Mouse (Mus musculus) v-Abl transformed pro-B cells (cell line): Measurements from ENCODE around the gene Dab2.

Experiments
- in situ Hi-C, 2 experiments: fragments of 400-800 bp; cut with MboI; formaldehyde crosslinking; loops; one replicate each; pipeline ENCODE4 v1.15.1; 2025; ENCODE audit not compliant: unreplicated experiment in 2 of 2

Dab2 gene

DNA sequence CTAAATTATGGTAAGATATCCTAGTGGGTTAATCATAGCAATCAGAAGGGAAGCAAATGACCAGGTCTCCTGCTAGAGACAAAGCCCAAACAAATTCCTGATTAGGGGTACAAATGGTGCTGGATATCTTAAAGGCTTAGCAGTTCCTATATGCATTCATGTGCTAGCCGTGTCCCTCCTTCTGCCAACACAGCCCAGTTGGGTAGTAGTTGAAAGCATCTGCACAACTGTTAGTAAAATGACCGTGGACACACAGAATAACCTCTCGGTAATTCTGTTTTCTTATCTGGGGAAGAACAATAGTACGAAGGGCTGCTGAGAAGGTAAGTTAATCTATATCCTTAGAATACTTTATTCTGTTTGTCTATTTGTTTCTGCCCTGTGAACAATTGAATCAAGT is 90.5 kb downstream of the Dab2 start:
- in situ Hi-C loops, result no loop called here

DNA sequence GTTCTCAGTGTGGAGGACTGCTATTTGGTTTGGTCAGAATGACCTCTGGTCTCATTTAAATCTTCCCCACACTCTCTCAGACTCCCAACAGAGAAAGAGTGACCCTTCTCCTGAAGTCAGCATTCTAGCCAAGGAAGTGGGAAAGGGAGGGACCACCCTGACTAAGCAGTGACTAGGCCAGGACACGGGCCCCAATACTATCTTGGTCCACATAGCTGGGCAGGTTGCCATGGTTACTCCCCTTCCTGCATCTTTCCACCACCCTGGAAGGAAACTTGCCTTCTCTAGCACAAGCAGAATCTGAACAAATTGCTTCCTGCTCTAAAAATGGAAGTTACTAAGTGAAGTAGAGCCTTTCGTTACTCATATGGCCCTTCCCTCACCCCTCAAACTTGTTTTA is 91.1 kb downstream of the Dab2 start:
- in situ Hi-C loops, result no loop called here

DNA sequence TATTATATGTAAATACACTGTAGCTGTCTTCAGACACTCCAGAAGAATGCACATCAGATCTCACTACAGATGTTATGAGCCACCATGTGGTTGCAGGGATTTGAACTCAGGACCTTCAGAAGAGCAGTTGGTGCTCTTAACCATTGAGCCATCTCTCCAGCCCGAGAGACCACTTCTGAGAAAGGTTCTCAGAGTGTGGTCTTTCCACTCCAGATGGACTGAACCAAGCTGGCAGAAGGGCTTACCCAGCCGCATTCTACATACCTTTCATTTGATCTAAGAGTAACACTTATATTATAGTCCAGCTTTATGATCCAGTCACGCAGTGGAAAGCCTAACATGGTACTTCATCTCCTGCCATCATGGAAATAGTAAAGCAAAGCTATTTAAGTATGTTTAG is 92.3 kb downstream of the Dab2 start:
- in situ Hi-C loops, result no loop called here

DNA sequence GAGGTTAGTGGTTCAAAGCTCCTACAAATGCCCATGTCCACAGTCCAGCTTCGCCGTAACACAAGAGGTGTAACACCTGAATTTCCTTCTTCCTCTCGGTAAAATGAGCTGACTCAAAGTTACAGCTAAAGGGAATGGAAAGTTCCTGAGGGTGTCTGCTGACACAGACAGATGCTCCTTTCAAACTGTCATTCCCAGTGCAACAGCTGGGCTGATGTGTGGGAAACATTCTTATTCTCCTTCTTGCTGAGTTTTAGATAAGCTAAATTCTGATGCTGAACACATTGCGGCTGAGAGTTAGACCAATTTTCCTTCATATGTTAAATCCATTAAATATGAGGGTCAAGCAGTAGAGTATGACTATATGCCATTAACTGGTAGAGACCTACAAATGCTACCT is 94.0 kb downstream of the Dab2 start:
- in situ Hi-C loops, result no loop called here

DNA sequence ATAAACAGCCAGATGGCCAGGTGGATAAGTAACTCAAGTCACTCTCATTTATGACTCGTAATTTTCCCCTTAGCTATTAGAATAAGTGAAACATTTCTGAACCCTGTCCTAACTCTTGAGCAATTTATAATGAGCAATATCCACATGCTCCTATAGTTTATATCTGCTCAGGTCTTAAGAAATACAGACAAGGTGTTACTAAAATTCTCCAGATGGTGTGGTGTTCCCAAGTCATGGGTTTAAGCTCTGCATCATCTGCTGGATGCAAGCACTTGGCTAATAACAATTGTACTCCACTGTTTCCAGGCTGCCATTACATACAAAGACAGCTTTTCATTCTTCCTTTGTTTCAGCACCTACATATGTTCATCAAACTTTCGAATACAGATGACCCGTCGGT is 98.6 kb downstream of the Dab2 start:
- in situ Hi-C loops, result no loop called here

DNA sequence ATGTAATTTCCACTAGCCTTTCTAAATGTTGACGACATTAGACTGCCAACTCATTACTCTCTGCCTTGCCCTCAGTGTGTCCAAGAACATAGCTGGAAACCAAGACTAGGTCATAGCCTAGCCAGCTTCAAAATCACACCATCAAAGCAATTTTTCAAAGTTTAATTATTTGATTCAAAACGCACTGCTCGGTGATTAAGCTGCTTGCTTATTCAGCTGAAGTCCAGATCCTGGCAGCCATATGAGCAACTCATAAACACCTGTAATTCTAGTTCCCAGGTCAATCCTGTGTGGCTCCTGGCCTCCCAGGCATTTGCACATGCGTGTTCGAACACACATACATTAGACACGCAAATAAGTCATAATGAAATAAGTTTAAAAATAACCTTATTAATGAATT is 99.3 kb downstream of the Dab2 start:
- in situ Hi-C loops, result no loop called here

DNA sequence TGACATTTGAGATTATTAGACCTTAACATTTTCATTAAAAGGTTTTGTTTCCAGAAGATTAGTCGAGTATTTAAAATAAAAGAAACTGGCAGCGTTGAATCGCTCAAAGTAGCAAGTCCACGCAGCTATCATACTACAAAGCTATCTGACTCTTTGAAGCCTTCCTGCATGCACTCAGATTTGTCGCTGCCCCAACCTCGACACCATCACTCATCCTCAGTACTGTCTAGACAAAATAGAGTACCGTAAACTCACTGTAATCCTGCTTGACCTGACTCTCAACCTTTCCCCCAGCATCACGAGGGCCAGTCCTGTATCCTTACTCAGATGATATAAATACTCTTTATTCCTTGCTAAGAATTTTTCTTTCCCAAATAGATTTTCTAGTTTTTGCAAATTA is 100.5 kb downstream of the Dab2 start:
- in situ Hi-C loops, result no loop called here

DNA sequence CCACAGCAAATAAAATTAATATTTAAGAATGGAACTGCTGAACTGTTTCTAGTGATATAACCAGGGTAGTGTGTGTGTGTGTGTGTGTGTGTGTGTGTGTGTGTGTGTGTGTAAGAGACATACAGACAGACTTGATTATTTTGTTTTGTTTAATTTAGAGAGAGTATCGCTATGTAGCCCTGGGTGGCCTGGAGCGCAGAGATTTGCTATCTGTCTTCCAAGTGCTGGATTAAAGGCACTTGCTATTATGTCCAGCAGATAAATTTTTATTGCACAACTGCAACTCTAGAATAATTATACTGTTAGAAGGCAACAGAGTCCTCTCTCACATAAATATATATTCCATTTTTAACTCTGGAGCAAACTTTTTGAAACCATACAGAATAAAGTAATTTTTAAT is 102.8 kb downstream of the Dab2 start:
- in situ Hi-C loops, result no loop called here

DNA sequence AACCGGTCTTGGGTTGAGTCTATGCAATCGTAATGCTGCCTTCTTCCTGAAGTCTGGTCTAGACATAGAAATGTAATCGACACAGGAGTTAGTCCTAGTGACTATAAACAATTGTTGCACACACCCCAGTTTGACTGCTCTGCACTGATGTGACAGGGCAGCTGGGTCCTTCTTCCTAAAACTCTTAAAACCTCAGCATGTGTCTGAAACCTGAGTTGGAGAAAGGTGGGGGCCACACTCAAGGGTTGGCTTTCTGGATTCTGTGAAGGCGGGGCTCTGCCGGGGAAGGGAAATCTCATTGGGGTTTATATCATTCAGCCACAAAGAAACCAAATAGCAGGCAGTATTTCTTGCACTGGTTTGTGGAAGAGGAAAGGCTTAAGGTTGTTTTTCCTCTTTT is 104.6 kb downstream of the Dab2 start:
- in situ Hi-C loops, result no loop called here

DNA sequence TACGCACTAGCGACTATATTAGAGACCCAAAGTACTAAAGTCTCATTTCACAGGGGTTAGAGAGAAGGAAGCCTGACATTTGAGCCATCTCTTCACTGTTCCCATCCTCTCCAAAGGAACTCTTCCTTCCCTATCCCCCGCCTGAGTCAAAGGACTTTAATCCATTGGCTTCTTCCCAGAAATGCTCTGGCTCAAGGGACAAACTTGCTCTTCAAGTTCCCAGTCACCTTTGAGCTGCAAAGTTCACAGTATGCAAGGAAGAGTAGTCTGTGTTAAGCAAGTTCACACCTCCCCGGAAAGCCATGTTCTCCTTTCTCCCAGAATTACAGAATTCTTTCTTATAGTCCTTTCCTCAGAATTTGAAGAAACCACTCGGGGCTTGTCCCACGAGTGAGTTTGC is 107.2 kb downstream of the Dab2 start:
- in situ Hi-C loops, result no loop called here

DNA sequence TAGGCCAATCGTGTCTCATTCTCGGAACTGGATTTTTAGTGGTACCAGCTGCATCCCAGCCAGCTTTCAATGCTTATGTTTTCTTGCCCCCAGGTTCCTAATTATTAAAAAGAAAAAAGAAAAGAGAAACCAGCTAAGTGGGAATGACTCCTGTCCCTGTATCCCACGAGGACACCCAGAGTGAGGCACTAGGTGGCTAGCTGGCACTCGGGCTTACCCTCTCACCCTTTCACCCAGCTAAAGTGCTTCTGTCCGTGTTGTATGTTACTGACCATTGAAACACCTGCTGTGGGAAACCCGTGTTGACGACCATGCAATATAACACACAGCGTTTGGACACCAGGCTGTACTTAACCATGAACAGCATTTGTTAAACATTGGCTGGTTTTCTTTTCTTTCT is 109.4 kb downstream of the Dab2 start:
- in situ Hi-C loops, result no loop called here

DNA sequence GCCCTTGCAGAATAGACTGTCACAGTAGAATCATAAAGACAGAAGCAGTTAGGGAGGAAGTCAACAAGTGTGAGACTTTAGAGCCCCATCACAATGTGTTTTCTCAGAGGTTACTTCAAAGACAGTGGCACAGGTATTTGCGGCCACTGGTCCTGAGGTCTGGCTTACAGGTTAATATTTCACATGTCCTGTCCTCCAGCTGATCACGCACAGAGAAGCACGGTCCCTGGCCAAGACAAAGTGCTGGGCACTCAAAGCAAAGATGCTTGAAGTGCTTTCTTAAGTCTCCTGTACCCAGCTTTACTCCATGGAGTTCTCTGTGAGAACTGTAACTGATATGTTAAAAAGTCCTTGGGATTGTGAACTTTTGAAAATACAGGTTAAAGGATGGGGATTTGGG is 110.6 kb downstream of the Dab2 start:
- in situ Hi-C loops, result no loop called here

DNA sequence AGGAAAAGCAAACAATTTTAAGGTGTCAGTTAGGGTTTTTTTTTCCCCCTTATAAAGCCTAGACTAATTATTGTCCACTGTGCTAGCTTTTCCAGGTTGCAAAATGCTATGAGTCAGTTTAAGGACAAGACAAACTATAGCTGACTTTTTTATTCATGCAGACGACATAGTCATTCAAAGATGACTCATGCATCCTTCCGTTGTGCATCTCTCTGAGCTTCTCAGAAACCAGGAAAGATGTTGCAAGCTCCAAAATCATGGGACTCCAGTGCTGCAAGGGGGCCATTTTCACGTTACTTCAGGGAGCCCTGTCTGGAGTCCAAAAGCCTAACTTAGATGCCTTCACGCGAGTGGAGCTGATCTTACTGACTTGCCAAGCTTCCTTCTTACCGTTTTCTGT is 111.7 kb downstream of the Dab2 start:
- in situ Hi-C loops, result no loop called here

DNA sequence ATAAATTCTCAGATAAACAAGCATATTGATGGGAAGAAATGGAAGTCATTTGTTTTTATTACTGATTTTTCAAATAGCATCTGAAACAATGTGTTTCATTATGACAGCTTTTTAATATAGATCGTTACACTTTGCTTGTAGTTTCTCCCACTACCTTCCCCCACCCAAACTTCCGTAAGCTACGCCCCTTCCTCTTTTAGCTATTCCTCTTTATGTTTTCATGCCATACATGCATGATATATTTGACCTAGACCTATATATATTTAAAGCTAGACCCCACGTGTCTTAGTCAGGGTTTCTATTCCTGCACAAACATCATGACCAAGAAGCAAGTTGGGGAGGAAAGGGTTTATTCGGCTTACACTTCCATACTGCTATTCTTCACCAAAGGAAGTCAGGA is 115.7 kb downstream of the Dab2 start:
- in situ Hi-C loops, result no loop called here

DNA sequence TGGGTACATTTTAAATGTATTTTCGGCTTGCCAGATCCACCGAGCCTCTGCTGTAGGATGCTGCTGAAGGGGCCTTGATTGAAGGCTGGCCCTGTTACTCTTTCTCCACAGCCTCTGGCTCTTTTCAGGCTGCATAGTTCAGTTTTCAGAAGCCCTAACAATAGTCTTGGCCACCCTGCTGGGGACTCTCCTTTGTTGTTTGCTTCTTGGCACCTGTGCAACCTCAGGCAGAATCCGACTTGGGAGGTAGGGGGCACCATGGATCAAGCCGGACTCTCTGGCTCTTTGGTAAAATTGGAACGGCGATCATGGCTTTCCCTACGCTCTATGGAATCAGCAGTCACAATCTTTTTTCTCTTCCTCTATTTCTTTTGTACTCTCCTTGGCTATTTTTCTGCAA is 132.2 kb downstream of the Dab2 start:
- in situ Hi-C loops, result loop anchor here in 1 of 2 experiments (10.0 kb wide), 1 partner anchor 187 kb away; no protein-coding TSS in a partner anchor

DNA sequence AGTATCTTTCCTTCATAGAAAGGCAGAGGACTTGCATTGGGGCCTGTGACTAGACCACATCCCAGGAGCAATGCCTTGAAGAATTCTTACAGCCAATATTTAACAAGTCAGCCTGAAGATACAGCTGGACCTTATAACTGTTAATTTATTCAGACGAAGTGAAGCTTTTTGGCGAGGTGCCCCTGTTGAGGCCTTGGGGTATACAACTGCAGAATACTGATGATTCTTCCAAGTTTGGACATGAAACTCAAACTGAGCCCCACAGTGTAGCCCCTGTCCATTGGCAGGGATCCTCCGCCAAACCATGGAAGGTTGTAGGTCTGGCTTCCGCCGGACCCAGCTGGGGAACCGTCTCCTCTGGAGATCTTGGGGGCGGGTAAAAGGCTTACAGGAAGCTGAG is 132.8 kb downstream of the Dab2 start:
- in situ Hi-C loops, result loop anchor here in 1 of 2 experiments (10.0 kb wide), 1 partner anchor 188 kb away; no protein-coding TSS in a partner anchor

DNA sequence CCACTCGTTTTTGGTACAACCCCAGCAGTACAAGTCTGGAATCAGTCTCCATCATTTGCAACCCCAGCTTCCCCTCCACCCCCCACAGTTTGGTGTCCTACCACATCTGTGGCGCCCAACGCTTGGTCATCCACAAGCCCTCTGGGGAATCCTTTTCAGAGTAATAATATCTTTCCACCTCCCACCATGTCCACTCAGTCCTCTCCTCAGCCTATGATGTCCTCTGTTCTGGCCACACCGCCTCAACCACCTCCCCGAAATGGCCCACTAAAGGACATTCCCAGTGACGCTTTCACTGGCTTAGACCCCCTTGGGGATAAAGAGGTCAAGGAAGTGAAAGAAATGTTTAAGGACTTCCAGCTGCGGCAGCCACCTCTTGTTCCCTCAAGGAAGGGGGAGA is 135.7 kb downstream of the Dab2 start:
- in situ Hi-C loops, result loop anchor here in 1 of 2 experiments (10.0 kb wide), 1 partner anchor 190 kb away; no protein-coding TSS in a partner anchor

DNA sequence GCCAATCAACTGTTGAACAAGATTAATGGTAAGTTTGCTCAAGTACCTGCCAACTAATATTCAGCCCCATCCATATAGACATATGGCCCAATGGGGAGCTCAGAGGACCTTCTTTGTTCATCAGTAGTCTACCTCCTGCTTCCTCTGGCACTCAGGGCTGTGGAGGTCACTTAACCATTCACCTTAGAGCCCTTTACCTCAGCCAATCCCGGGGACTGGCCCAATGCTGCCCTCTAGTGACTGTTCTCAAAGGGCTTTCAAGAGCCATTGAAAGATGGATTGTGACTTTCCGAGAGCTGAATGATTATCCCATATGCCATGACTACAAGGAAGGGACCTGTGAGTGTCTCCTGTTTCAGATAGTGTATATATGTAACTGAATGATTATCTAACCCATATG is 136.2 kb downstream of the Dab2 start:
- in situ Hi-C loops, result loop anchor here in 1 of 2 experiments (10.0 kb wide), 1 partner anchor 191 kb away; no protein-coding TSS in a partner anchor

DNA sequence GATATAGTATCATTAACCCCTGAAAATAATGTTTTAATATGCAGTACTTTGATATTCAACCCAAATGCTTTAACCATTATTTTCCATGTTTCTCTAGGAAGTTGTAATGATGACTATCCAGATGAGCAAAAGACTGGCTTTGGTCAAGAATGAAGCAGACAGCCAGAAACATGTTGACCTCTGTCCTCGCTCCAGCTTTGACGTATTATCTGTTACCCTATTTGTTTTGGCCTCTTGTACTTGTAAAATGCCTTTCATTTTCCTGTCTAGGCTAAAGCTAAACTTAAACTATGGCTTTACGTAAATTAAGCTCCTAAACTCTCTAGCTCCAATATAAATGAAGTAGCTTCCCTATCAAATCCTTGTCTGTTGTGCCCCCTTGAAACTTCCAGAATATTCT is 139.1 kb downstream of the Dab2 start:
- in situ Hi-C loops, result loop anchor here in 1 of 2 experiments (10.0 kb wide), 1 partner anchor 194 kb away; no protein-coding TSS in a partner anchor

DNA sequence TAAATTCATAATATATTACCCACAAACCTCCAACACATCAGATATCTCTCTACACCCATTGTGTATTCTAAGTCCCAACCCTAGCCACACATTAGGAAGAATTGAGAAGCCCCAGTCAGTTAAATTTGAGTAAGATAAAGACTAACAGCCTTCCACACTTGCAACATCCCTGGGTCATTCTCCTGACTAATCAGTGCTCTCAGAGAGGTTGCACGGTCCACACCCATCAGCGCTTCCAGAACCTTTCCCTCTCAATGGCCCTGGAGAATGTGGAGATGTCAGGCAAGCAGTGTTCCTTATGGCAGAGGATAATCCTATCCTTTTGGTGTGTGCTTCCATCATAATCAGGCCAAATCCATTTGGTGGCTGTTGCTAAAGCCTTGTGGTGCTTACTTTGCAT is 144.9 kb downstream of the Dab2 start:
- in situ Hi-C loops, result no loop called here

DNA sequence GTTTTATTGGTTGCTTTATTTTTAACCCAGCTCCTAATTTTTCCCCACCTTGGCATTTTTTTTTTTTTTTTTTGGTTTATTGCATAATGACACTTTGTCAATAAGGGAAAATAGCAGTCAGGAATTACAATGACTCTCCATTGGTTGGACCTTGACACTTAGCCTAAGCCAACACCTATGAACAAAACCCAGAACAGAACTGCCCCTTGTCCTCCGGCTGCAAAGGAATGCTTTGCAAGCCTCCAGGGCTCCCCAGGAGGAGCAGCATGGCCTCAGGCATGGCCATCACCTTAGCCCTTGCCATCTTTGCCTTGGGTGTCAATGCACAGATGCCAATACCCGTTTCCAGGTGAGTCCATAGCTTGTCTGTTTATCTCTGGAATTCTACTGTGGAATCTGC is 145.5 kb downstream of the Dab2 start, which contains the start of gene C9:
TSS of gene C9 (plus strand) at position 193 of the 400 bp plus-strand sequence.
- in situ Hi-C loops, result no loop called here

DNA sequence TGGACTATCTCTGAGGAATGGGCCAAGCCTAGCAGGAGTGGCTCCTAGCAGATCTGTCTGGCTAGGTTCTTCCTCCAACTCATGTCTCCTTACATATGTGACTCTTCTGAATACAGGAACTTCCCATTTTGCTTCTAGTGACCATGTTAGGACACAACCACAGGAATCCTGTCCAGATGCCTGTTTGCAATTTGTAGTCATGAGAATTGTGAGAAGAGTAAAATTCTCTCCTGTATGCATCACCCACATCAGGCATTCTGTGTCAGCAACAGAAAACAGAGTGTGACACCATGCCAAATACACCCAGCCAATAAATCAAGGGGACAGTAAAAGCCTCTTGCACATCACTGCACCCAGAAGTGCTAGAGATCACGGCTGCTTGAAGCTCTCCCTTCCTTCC is 146.6 kb downstream of the Dab2 start:
- in situ Hi-C loops, result no loop called here

DNA sequence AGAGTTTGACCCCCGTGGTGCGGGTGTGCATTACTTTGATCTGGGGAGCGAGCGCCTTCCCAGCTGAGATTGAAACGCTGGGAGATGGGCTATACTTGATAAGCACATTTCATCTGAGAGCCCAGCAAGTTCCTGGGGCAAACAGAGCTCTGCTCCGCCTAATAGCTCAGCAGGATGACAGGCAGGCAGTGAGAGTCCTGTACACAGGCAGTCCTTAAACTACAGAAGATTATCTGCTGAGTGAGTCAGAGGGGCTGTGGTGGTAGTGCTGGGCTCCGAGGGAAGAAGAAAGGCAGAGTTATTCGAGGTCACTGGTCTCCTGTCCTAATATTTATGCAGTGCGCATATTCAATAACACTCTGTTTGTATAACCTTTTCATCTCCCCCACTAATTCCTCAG is 149.3 kb downstream of the Dab2 start:
- in situ Hi-C loops, result no loop called here
